Mouse (Mus musculus): ENCODE measurements around the gene Zkscan14. TPM values are rescaled to one million over a fixed set of nuclear protein-coding genes. Genes with fewer than 3 reads are reported as not detected.

Zkscan14 gene
- polyA plus RNA-seq, 1 experiment from 2014 or later, result 7.8 TPM

DNA sequence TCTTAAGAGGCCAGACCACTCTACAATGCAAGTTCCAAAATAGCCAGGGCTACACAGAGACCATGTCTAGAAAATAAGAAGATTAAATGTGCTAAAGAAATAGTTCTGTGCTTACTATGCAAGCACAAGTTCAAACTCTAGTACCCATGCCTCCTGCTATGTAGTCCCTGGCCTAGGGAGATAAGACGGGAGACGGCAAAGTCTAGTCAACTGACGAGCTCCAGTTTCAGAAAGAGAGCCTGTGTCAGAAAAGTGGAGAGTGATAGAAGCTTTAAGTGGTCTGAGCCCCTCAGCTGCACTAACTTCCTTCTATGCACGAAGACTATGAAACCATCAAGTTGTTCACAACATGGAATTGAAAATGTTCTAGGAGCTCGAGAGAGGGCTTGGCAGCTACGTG, 52.4 kb downstream of the Zkscan14 start:
- H3K9ac ChIP-seq (ENCODE audit: low read length), result no peak overlapping the region
- no peaks in the 10 kb centered on the region for H3K9me3 ChIP-seq (ENCODE audit: control insufficient read depth, low read length)
- H3K27me3 ChIP-seq (ENCODE audit: control insufficient read depth, insufficient read depth, low read length), result no peaks in the 10 kb centered on the region
- no peak overlapping the region for H3K4me3 ChIP-seq (ENCODE audit: control insufficient read depth in 1 of 2, insufficient read depth in 1 of 2, low read depth in 1 of 2, low read length in 2 of 2)
- H3K36me3 ChIP-seq (ENCODE audit: control insufficient read depth, insufficient read depth, low read length), result peaks cover 100% of the 10 kb centered on the region
- WGBS, result 66% methylated on average over 6 of the region's 6 CpGs
- no peak overlapping the region for H3K27ac ChIP-seq (replicated peaks in 1 of 2; ENCODE audit: control insufficient read depth in 1 of 2, insufficient read depth in 1 of 2, low read depth in 2 of 2, low read length in 2 of 2)
- H3K4me1 ChIP-seq (ENCODE audit: control insufficient read depth in 2 of 2, insufficient read depth in 2 of 2, low read length in 2 of 2), result no peaks in the 10 kb centered on the region
- no peak for ATAC-seq (ENCODE audit: insufficient number of reproducible peaks, insufficient read depth, low FRiP score, low read depth)
- H3K4me2 ChIP-seq (ENCODE audit: low read length), result no peak overlapping the region

DNA sequence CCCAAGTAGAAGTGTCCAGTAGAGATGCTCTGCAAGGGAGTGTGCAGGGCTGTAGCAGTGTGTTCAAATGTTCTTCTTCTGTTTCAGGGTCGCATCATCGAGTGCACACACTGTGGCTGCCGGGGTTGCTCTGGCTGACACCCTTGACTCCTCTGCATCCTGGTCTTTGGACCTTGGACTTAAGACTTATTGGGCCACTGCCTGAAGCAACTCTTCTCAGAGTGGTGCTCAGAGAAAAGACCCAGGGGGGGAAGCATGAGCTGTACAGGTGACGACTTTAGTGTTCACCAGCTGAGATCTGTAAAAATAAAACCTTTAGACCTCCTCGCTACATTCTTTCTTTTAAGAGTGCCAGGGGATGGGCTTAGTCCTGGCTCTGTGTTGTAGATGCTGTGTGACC, 53.9 kb downstream of the Zkscan14 start:
- 89% methylated on average over 5 of the region's 5 CpGs for WGBS
- H3K4me3 ChIP-seq (ENCODE audit: control insufficient read depth in 1 of 2, insufficient read depth in 1 of 2, low read depth in 1 of 2, low read length in 2 of 2), result no peak overlapping the region

More for the DNA sequence above, 53.9 kb downstream of the Zkscan14 start:
- peaks cover 100% of the 10 kb centered on the region for H3K36me3 ChIP-seq (ENCODE audit: control insufficient read depth, insufficient read depth, low read length)
- no peak overlapping the region for H3K9ac ChIP-seq (ENCODE audit: low read length)
- H3K4me1 ChIP-seq (ENCODE audit: control insufficient read depth in 2 of 2, insufficient read depth in 2 of 2, low read length in 2 of 2), result no peaks in the 10 kb centered on the region
- H3K27me3 ChIP-seq (ENCODE audit: control insufficient read depth, insufficient read depth, low read length), result no peaks in the 10 kb centered on the region
- no peaks in the 10 kb centered on the region for H3K9me3 ChIP-seq (ENCODE audit: control insufficient read depth, low read length)
- no peak overlapping the region for H3K27ac ChIP-seq (replicated peaks in 1 of 2; ENCODE audit: control insufficient read depth in 1 of 2, insufficient read depth in 1 of 2, low read depth in 2 of 2, low read length in 2 of 2)
- H3K4me2 ChIP-seq (ENCODE audit: low read length), result no peak overlapping the region
- no peak for ATAC-seq (ENCODE audit: insufficient number of reproducible peaks, insufficient read depth, low FRiP score, low read depth)

Other genes with a start within 250 kb of the Zkscan14 start
- 16.6 and 18.0 TPM in 2 replicates for gene Smurf1, start 236.0 kb downstream of the Zkscan14 start, polyA plus RNA-seq (2014; fragmentation: Nextera tagmentation; extraction: Ambion mirVana)
- not detected in 2 replicates for gene Gm4871, start 169.1 kb downstream of the Zkscan14 start, polyA plus RNA-seq (2014; fragmentation: Nextera tagmentation; extraction: Ambion mirVana)
- not detected in 2 replicates for gene 1700018F24Rik, start 158.9 kb downstream of the Zkscan14 start, polyA plus RNA-seq (2014; fragmentation: Nextera tagmentation; extraction: Ambion mirVana)
- gene Arpc1a, start 118.0 kb downstream of the Zkscan14 start, polyA plus RNA-seq (2014; fragmentation: Nextera tagmentation; extraction: Ambion mirVana), result 101 and 107 TPM in 2 replicates
- not detected in 2 replicates for gene Kpna7, start 117.8 kb downstream of the Zkscan14 start, polyA plus RNA-seq (2014; fragmentation: Nextera tagmentation; extraction: Ambion mirVana)
- 84.8 and 137 TPM in 2 replicates for gene Arpc1b, start 87.7 kb downstream of the Zkscan14 start, polyA plus RNA-seq (2014; fragmentation: Nextera tagmentation; extraction: Ambion mirVana)
- gene Pdap1, start 61.6 kb downstream of the Zkscan14 start, polyA plus RNA-seq (2014; fragmentation: Nextera tagmentation; extraction: Ambion mirVana), result 60.9 and 69.1 TPM in 2 replicates
- gene Bud31, start 61.5 kb downstream of the Zkscan14 start, polyA plus RNA-seq (2014; fragmentation: Nextera tagmentation; extraction: Ambion mirVana), result 130 and 135 TPM in 2 replicates
- gene Ptcd1, start 34.8 kb downstream of the Zkscan14 start, polyA plus RNA-seq (2014; fragmentation: Nextera tagmentation; extraction: Ambion mirVana), result 10.6 and 11.2 TPM in 2 replicates
- 13.6 and 14.1 TPM in 2 replicates for gene Cpsf4, start 34.7 kb downstream of the Zkscan14 start, polyA plus RNA-seq (2014; fragmentation: Nextera tagmentation; extraction: Ambion mirVana)
- gene Atp5j2, start 9.8 kb downstream of the Zkscan14 start, polyA plus RNA-seq (2014; fragmentation: Nextera tagmentation; extraction: Ambion mirVana), result 1,222 and 1,313 TPM in 2 replicates
- gene Zkscan5, start 2.7 kb upstream of the Zkscan14 start, polyA plus RNA-seq (2014; fragmentation: Nextera tagmentation; extraction: Ambion mirVana), result 10.2 and 11.1 TPM in 2 replicates
- 37.3 and 38.6 TPM in 2 replicates for gene Zfp655, start 29.8 kb upstream of the Zkscan14 start, polyA plus RNA-seq (2014; fragmentation: Nextera tagmentation; extraction: Ambion mirVana)
- gene Zscan25, start 78.6 kb upstream of the Zkscan14 start, polyA plus RNA-seq (2014; fragmentation: Nextera tagmentation; extraction: Ambion mirVana), result 0.42 and 0.73 TPM in 2 replicates
- not detected in 2 replicates for gene Cyp3a57, start 143.4 kb upstream of the Zkscan14 start, polyA plus RNA-seq (2014; fragmentation: Nextera tagmentation; extraction: Ambion mirVana)